Mouse (Mus musculus) small intestine, adult 2 months (tissue): Measurements from ENCODE around the gene Zfpl1. TPM values are rescaled to one million over a fixed set of nuclear protein-coding genes. Genes with fewer than 3 reads are reported as not detected.

ENCODE experiments used
- H3K27ac ChIP-seq: fragments of 200-500 bp; 2 replicates; pipeline ENCODE4 v1.5.1; 2012; ENCODE audit warnings: low read depth, low read length, control low read depth, inconsistent platforms; ENCODE audit not compliant: insufficient read depth
- H3K27me3 ChIP-seq: fragments of 200-500 bp; 2 replicates; pipeline ENCODE4 v1.6.1; 2012; ENCODE audit warnings: mild to moderate bottlenecking, moderate library complexity, low read length, inconsistent platforms; ENCODE audit not compliant: control insufficient read depth, insufficient read depth
- H3K36me3 ChIP-seq: fragments of 200-500 bp; 2 replicates; pipeline ENCODE4 v1.6.1; 2012; ENCODE audit warnings: mild to moderate bottlenecking, low read length, control low read depth, inconsistent platforms; ENCODE audit not compliant: control insufficient read depth, insufficient read depth
- H3K4me1 ChIP-seq: fragments of 200-500 bp; 2 replicates; pipeline ENCODE4 v1.6.1; 2012; ENCODE audit warnings: low read length, inconsistent platforms, mixed read lengths; ENCODE audit not compliant: control insufficient read depth, insufficient read depth, insufficient read length
- H3K4me3 ChIP-seq: fragments of 200-500 bp; 2 replicates; pipeline ENCODE4 v1.5.1; 2012; ENCODE audit warnings: low read depth, mild to moderate bottlenecking, control low read depth, inconsistent platforms, low read length, moderate library complexity
- CTCF ChIP-seq: fragments of 200-500 bp; IDR thresholded peaks from 2 replicates; pipeline ENCODE4 v1.5.1; 2012; ENCODE audit warnings: low read depth, mild to moderate bottlenecking, control low read depth, inconsistent platforms, low read length, moderate library complexity, mixed read lengths; ENCODE audit not compliant: insufficient replicate concordance, insufficient read length; ENCODE audit errors: extremely low read depth
- POLR2A ChIP-seq: fragments of 200-500 bp; IDR thresholded peaks from 2 replicates; pipeline ENCODE4 v1.6.1; 2012; ENCODE audit warnings: low read depth, mild to moderate bottlenecking, control low read depth, inconsistent platforms, low read length, moderate library complexity
- WGBS: fragments of 180-500 bp; shearing (Covaris S2); methylation state at CpG from one replicate; pipeline ENCODE4 v1.1.7; 2018; 5-methylcytosine and 5-hydroxymethylcytosine counted together
- polyA plus RNA-seq: library from polyadenylated mRNA; depleted of rRNA; stranded (reverse); fragments of >200 nt; gene quantifications from 2 replicates; pipeline ENCODE4 v1.2.3, GENCODE M21; 2012

Zfpl1 gene
- polyA plus RNA-seq, 1 experiment, result 119 TPM

DNA sequence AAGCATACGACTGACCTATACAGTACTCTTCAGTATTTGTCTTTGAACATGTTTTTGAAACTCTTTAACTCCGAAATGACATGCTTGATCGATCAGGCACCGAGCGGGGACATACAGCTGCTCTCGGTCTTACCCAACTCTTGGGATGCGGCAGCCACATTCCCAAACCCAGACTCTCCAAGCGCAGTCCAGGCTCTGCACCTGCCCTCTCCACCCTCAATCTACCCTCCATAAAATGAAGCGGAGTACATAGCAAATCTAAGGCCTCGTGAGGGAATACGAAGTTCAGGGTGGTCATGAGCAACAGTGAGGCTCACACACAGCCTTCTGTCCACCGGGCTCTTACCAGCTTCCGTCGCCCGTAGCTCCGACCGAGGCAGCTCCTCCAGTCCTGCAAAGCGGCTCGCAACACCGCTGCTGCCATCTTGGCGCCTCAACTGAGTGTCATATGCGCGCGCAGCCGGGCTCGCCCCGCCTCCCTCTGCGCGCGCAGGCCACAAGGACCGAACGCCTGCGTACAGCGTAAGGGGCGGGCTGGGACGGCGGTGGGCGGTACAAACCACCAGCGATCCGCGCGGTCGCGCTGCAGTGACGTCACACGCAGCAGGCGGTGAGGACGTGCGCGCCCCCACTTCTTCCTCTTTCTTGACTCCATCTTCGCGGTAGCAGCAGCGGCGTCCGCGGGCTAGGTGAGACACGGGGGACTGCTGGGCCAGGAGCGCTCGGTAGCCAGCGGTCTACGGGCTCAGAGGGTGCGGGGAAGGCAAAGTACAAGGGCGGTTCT is 27.3 kb downstream of the Zfpl1 start, which contains the start of the genes Mrpl49 and Fau:
TSS of gene Mrpl49 (minus strand) at position 473 of the 784 bp plus-strand sequence.
TSS of gene Fau (plus strand) at position 532 of the 784 bp plus-strand sequence.
- H3K36me3 ChIP-seq, result peaks cover 30% of the 10 kb centered on the region
- WGBS, result under 1% methylated on average over 63 of the region's 63 CpGs
- peak within 1 kb of the TSS; percentile 92 for H3K27ac ChIP-seq
- peak within 1 kb of the TSS; percentile 81 for H3K4me3 ChIP-seq
- H3K27me3 ChIP-seq, result no peaks in the 10 kb centered on the region
- TF ChIP-seq POLR2A (peak; percentile 81), CTCF (no peak)
- H3K4me1 ChIP-seq, result peaks cover 7% of the 10 kb centered on the region

DNA sequence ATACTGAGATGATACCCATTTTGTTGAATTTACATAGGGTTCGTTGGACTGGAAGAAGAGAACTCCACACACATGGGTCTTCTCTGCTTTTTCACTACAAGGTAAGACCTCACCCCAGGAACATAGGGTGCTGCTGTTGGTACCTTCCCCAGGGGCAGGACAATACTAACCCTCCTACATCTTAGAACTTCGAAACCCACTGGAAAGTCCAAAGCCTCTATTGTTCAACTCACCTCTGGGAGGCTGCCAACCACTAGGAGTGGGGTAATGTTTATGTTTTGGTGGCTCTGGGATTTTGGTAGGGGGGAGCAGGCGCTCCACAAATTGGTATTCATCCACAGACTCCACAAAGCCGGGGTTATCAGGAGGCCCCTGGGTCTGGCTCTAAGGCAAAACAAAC is 28.1 kb downstream of the Zfpl1 start:
- TF ChIP-seq POLR2A (no peak), CTCF (no peak)
- Histone ChIP-seq H3K27ac (no peak overlapping the region), H3K4me3 (no peak overlapping the region), H3K27me3 (no peaks in the 10 kb centered on the region), H3K4me1 (0 out of 2 replicates have a peak, but pooled peaks cover 2% of the 10 kb centered on the region), H3K36me3 (peaks cover 38% of the 10 kb centered on the region)
- WGBS, result 29% methylated on average over 4 of the region's 4 CpGs

DNA sequence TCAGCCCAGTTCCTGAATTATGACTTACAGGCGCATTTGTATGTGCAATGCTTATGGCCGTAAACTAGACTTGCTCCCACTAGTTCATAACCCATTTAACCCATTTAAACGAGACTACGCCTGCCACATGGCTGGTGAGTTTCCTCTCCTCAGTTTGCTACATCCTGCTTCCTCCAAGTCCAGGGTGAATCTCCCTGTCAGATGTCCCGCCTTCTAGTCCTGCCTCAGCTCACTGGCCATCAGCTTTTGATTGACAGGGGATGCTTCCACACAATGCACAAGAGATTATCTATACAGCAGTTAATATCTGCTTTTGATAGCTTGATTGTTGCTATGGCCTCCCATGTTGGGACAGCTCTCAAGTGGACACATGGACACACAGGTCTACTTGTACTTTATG is 30.5 kb downstream of the Zfpl1 start:
- WGBS, result 67% methylated on average over 5 of the region's 5 CpGs
- TF ChIP-seq CTCF (no peak), POLR2A (no peak)
- Histone ChIP-seq H3K4me3 (no peak overlapping the region), H3K4me1 (0 out of 2 replicates have a peak, but pooled peaks cover 2% of the 10 kb centered on the region), H3K27ac (no peak overlapping the region), H3K36me3 (peaks cover 57% of the 10 kb centered on the region), H3K27me3 (no peaks in the 10 kb centered on the region)

DNA sequence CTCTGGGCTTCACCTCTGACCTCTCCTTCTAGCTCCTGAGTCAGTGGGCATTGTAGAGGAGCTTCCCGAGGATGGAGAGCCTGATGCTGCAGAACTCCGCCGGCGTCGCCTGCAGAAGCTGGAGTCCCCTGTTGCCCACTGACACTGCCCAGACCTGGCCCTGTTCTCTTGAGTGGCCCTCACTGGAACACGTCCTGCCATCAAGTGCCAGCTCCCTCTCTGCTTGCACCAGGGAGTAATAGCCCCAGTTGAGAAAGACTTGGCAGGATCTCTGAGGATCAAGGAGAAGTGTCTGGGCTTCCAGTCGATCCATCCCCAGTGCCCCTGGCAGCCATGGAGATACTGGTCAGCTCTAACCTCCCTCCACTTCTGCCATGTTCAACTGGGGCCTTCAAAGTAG is 32.2 kb downstream of the Zfpl1 start:
- 72% methylated on average over 7 of the region's 7 CpGs for WGBS
- peaks cover 9% of the 10 kb centered on the region for H3K4me1 ChIP-seq
- H3K4me3 ChIP-seq, result no peak overlapping the region
- no peaks in the 10 kb centered on the region for H3K27me3 ChIP-seq
- TF ChIP-seq POLR2A (no peak), CTCF (no peak)
- H3K36me3 ChIP-seq, result peaks cover 67% of the 10 kb centered on the region
- H3K27ac ChIP-seq, result no peak overlapping the region

DNA sequence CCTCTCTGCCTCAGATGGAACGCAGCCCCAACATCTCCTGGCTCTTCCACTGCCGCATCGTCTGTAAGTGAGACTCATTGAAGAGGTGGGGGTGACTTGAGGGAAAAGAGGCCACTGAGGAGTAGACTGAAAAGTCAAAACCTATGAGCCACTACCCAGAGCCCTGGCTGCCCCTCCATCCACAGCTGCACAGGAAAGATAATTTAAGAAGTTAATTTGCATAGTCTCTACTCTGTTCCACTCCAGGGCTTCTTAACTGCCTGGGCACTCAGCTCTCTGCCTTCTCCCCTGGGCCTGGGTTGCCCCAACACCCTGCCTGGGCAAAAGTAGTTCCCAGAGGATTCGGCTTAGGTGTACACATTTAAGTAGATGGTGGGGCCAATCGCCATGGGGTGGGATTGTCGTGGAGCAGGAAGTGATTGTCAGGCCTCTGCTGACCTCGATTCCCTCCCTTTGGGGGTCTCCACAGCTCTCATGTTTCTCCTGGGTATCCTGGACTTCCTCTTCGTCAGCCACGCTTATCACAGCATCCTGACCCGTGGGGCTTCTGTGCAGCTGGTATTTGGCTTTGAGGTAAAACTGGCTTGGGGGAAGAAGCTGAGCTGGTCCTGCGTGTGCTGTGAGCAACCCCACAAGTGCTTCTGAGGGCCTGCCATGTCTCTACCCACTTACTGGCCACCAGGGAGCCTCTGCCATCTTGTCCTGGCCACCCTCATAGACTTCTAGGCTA is 35.9 kb downstream of the Zfpl1 start:
- Histone ChIP-seq H3K4me1 (peaks cover 7% of the 10 kb centered on the region), H3K27me3 (no peaks in the 10 kb centered on the region), H3K36me3 (peaks cover 56% of the 10 kb centered on the region), H3K27ac (no peak overlapping the region; the same call in 1 of the 2 replicates), H3K4me3 (peak overlapping the region; percentile 73)
- 82% methylated on average over 11 of the region's 11 CpGs for WGBS
- no peak for TF ChIP-seq POLR2A
- no peak for TF ChIP-seq CTCF

DNA sequence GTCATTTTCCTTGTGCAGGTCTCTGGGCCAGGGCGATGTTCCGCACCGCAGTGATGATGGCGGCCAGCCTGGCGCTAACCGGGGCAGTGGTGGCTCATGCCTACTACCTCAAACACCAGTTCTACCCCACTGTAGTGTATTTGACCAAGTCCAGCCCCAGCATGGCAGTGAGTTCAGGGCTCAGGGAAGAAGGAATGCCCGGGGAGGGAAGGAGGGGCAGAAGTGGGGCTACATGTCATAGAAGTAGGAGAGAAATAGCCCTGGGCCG is 36.9 kb downstream of the Zfpl1 start:
- Histone ChIP-seq H3K4me3 (peak overlapping the region; percentile 73), H3K36me3 (peaks cover 47% of the 10 kb centered on the region), H3K27ac (peak overlapping the region; percentile 38), H3K4me1 (peaks cover 7% of the 10 kb centered on the region), H3K27me3 (no peaks in the 10 kb centered on the region)
- TF ChIP-seq POLR2A (no peak), CTCF (no peak)
- WGBS, result 68% methylated on average over 8 of the region's 8 CpGs

DNA sequence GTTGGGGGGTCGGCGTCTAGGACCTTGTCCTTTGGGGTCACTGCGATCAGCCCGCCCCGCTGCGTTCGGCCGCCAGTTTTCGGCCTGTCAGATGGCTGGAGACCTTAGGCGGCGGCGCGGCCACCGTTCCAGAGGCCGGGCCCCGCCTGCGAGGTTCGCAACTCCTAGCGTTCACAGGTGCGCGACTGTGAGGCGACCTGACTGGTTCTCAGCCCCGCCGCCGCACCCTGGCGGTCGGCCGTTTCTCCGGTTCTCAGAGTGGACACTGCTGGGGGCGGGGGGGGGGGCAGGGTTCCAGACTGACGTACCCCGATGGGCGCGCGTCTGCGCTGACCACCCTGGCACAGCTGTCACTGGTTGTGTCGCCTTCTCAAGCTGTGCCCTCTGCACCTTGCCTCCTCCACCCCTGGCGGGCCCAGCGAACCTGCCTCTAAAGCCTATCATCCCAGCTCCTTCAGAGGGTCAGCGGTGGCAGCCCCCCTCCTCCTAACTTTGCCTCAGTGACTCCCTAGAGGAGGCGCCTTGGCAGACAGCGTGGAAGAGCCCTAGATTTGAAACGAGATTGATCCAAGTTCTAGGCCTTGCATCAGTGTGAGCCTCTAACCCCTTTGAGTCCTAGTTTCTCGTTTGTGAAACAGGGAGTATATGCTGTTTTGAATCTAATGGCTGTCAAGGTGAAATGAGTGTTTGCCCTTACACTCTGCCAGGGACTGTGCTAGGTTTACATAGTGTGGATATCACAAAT is 37.4 kb downstream of the Zfpl1 start:
- no peak for TF ChIP-seq POLR2A
- no peak for TF ChIP-seq CTCF
- WGBS, result under 1% methylated on average over 44 of the region's 44 CpGs

More for the DNA sequence above, 37.4 kb downstream of the Zfpl1 start:
- Histone ChIP-seq H3K36me3 (peaks cover 42% of the 10 kb centered on the region), H3K27me3 (no peaks in the 10 kb centered on the region), H3K27ac (peak overlapping the region; percentile 98), H3K4me1 (peaks cover 7% of the 10 kb centered on the region), H3K4me3 (peak overlapping the region; percentile 73)
